Mouse (Mus musculus) R1 (cell line): ENCODE measurements around the gene Myog.

Experiments used
- DNase-seq: peaks from one replicate; pipeline ENCODE4 v3.0.0-alpha.2; 2018; ENCODE audit warnings: low read depth, low spot score

Gene Myog

GRCm38 (mm10) chr1:134285458-134286120 is 4.2 kb upstream of the Myog start:
- no peak for DNase-seq

DNA sequence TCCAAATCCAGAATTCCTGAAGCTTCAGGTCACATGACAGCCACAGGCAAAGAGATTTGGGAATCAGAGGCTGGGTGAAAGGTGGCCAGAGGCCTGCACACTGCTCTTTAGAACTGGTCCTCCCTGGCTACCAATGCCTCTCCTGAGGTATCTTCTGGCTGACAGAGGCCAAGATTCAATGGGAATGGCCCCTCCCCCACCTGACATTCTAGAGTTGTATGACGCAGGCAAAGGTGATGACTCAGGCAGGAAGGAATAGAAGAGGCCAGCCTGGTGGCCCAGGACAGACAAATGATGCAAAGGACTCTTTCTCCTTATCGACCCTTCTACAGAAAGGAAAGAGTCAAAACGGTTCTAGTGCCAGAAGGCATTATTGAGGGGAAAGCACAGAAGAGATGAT is 1.6 kb upstream of the Myog start:
- DNase-seq, result no peak

DNA sequence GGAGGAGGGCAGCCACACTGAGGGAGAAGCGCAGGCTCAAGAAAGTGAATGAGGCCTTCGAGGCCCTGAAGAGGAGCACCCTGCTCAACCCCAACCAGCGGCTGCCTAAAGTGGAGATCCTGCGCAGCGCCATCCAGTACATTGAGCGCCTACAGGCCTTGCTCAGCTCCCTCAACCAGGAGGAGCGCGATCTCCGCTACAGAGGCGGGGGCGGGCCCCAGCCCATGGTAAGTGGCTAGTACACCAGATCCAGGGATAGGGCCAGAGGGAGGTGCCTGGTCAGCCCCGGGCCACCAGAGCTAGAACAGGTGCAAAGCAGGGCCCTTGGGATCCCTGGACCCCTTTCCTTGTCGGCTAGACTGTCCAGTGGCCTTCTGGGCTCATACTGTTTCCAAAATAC is 511 bp downstream of the Myog start:
- peak; percentile 19 for DNase-seq

- DNase-seq, result peak; percentile 77
These were observed 1.1 kb downstream of the Myog start for GRCm38 (mm10) chr1:134290909-134291308.

- DNase-seq, result no peak
These were observed 1.8 kb downstream of the Myog start for GRCm38 (mm10) chr1:134291555-134291954.

GRCm38 (mm10) chr1:134292073-134292472 is 2.3 kb downstream of the Myog start:
- peak; percentile 41 for DNase-seq

- DNase-seq, result no peak
These were observed 2.8 kb downstream of the Myog start for GRCm38 (mm10) chr1:134292601-134293000.

GRCm38 (mm10) chr1:134293276-134293675 is 3.5 kb downstream of the Myog start:
- no peak for DNase-seq

- DNase-seq, result no peak
These were observed 4.2 kb downstream of the Myog start for GRCm38 (mm10) chr1:134293738-134294604.

GRCm38 (mm10) chr1:134297265-134297664 is 7.5 kb downstream of the Myog start:
- DNase-seq, result no peak

DNA sequence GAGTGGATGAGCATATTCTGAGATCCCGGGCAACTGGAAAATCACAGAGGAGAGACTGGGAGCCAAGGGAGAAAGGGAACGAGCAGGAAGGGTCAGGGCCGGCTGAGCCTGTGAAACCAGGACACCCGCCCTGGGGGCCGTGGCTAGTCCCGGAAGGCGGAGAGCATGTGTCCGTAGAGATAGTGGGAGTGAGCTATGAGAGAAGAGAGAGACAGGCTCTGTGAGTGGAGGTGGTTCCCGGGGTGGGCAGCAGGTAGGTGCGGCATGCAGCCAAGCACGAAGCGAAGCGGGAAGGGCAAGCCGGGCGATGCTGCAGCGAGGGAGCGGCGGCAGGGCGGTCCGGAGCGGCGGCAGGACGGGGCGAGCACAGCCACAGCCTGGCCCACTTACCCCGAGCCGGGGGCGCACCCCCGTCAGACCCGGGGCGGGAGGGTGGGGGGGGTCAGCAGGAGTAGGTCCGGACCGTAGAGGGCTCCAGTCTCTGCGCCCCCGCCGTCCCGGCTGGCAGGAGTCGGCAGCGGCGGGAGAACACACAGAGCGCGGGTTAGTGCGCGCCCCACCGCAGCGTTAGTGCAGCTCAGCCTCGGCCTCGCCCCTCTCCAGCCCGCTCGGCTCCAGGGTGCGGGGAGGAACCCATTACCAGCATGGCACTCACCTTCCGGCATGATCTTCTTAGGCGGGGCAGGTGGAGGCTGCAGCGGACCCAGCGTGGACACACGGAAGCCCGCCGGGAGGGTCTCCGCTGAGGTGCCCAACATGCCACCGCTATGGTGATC is 9.0 kb downstream of the Myog start:
- DNase-seq, result peak; percentile 33

DNA sequence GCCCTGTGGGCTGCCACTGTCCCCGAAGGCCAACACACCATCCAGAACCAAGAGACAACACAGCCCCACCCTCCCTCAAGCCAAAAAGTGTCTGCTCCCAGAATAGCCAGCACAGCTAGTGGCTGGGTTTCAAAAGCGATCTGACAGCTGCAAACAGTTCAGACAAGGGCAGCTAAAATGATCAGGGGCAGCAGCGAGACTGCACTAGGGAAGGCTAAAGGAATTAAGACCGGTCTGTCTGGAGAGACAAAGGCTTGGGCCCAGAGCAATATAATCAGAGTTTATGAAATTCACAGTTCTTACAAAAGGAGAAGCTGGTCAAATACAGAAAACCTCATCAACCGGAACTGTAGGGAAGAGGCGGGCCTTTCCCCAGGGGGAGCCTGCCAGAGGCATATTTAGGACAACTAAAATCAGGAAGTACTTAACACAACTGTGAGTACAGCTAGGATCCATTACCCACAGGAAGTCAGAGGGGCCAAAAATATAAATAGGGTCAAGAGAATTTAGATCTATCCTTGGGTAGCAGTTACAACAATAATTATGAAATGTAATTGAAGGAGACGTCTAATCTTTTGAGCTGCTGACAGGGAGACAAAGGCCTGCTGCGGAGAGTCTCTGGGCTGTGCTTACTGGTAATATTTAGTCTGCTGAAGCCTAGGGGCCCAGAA is 12.9 kb downstream of the Myog start:
- DNase-seq, result no peak

GRCm38 (mm10) chr1:134304940-134305339 is 15.2 kb downstream of the Myog start:
- DNase-seq, result no peak

GRCm38 (mm10) chr1:134307409-134307808 is 17.6 kb downstream of the Myog start:
- no peak for DNase-seq

DNA sequence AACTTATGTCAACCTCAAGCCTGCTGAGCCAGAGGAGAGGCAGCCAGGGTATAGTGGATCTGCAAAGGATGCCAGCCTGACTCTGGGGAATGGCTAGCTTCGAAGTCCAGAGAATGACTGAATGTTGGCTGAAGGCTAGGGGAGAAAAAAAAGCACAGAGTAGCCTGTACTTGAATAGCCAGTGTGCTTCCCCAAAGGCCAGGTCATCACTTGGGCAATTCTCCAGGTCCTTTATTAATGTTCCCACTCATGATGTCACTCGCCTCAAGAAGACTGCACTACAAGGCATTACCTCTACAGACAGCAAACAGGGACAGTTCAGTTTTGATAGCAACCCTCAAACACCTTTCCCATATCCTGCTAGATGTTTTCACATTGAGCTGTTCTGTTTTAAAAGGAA is 20.5 kb downstream of the Myog start:
- DNase-seq, result no peak

- DNase-seq, result no peak
These were observed 20.9 kb downstream of the Myog start for GRCm38 (mm10) chr1:134310729-134311128.

DNA sequence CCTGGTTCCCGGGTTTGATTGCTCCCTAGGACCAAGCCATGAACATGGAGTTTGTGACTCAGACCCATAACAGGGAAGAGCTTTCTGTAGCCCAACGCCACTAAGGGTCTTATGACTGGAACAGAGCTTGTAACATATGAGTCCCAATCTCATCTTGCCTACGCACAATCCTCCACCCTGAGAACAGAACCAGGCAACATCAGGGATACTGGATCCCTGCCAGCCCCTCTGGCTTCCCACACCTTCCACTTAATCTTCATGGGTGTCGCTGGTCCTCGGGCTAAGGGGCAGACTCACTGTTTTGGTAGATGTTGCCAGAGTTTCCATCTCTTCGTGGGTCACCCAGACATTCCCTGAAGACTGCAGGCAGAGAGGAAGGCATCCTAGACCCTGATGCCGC is 22.0 kb downstream of the Myog start:
- DNase-seq, result no peak

- DNase-seq, result no peak
These were observed 25.4 kb downstream of the Myog start for GRCm38 (mm10) chr1:134315181-134315580.

DNA sequence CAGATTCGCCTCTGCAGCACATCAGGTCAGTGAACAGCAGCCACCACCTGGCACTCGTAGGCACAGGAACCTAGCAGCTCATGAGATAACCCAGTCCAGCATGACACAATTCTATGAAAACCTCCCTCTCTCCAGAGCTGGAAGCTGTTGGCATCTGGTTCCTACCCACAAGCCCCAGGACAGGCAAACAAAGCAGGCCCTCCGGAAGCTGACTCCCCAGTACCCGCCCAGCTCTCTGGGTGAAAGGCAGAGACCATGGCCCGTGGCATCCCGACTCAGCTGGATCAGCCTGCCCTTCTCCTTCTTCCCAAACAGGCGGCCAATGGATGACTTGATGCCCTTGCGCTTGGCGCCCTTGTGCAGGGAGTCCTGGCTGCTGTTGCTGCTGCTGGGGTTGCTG is 26.6 kb downstream of the Myog start:
- DNase-seq, result no peak

GRCm38 (mm10) chr1:134318261-134318660 is 28.5 kb downstream of the Myog start:
- no peak for DNase-seq

GRCm38 (mm10) chr1:134320691-134321301 is 31.0 kb downstream of the Myog start:
- DNase-seq, result no peak
